Mouse (Mus musculus) hindbrain, embryonic 13.5 days (tissue): Measurements from ENCODE around the gene Arid3a. TPM values are rescaled to one million over a fixed set of nuclear protein-coding genes. Genes with fewer than 3 reads are reported as not detected.
A peak's percentile ranks its signal among the peaks of the same experiment; 100 is the strongest.
"Not testable (repeated sequence)": the region's sequence is repeated elsewhere in the genome, so short reads cannot be mapped to it uniquely, and the experiment has no call there.

Source experiments
- ATAC-seq: fragments of 200-750 bp; cut with Nextera tagmentation; 2 replicates; pipeline ENCODE4 v1.8.0; 2017; ENCODE audit warnings: moderate TSS enrichment; ENCODE audit not compliant: low FRiP score
- H3K27ac ChIP-seq: fragments of 300-500 bp; sonication (generic); 2 replicates; pipeline ENCODE4 v1.5.1; 2015; ENCODE audit warnings: inconsistent platforms, mild to moderate bottlenecking, moderate library complexity
- H3K27me3 ChIP-seq: fragments of 300-500 bp; sonication (generic); 2 replicates; pipeline ENCODE4 v1.6.1; 2015; ENCODE audit warnings: mild to moderate bottlenecking, inconsistent platforms
- H3K36me3 ChIP-seq: fragments of 300-500 bp; sonication (generic); 2 replicates; pipeline ENCODE4 v1.6.1; 2015; ENCODE audit warnings: mild to moderate bottlenecking, inconsistent platforms
- H3K4me1 ChIP-seq: fragments of 300-500 bp; sonication (generic); replicated peaks from 2 replicates; pipeline ENCODE4 v1.6.1; 2015; ENCODE audit warnings: inconsistent platforms
- H3K4me2 ChIP-seq: fragments of 300-500 bp; sonication (generic); 2 replicates; pipeline ENCODE4 v1.6.1; 2015; ENCODE audit warnings: inconsistent platforms, mild to moderate bottlenecking, moderate library complexity
- H3K4me3 ChIP-seq: fragments of 300-500 bp; sonication (generic); 2 replicates; pipeline ENCODE4 v1.5.1; 2015; ENCODE audit warnings: mild to moderate bottlenecking, inconsistent platforms
- H3K9ac ChIP-seq: fragments of 300-500 bp; sonication (generic); 2 replicates; pipeline ENCODE4 v1.6.1; 2015; ENCODE audit warnings: mild to moderate bottlenecking, inconsistent platforms
- H3K9me3 ChIP-seq: fragments of 300-500 bp; sonication (generic); 2 replicates; pipeline ENCODE4 v1.6.1; 2016; ENCODE audit warnings: inconsistent platforms
- WGBS: fragments of 180-500 bp; shearing (Covaris S2); methylation state at CpG from one replicate; pipeline ENCODE4 v1.1.7; 2015; 5-methylcytosine and 5-hydroxymethylcytosine counted together
- polyA plus RNA-seq: library from polyadenylated mRNA; unstranded; fragments of >200 nt; fragmentation: Nextera tagmentation; extraction: Ambion mirVana; gene quantifications from 2 replicates; pipeline ENCODE4 v1.2.1, GENCODE M21; 2015

Arid3a gene
- polyA plus RNA-seq = 3.5 and 4.0 TPM in 2 replicates

GRCm38 (mm10) chr10:79926491-79927323 is at the start of gene Arid3a:
Gene Arid3a, plus strand, starts transcription at chr10:79927043.
- peak within 1 kb of the TSS; percentile 94 for H3K27ac ChIP-seq
- H3K36me3 ChIP-seq = peaks cover 9% of the 10 kb centered on the region
- H3K4me2 ChIP-seq = peak within 1 kb of the TSS; percentile 89
- peak; percentile 73 for ATAC-seq
- peak within 1 kb of the TSS; percentile 87 for H3K4me3 ChIP-seq
- peak within 1 kb of the TSS; percentile 95 for H3K9ac ChIP-seq
- WGBS = under 1% methylated on average over 63 of the region's 63 CpGs
- H3K9me3 ChIP-seq = no peaks in the 10 kb centered on the region
- peaks cover 48% of the 10 kb centered on the region for H3K4me1 ChIP-seq
- peaks cover 29% of the 10 kb centered on the region for H3K27me3 ChIP-seq

- Histone ChIP-seq H3K4me2 (no peak overlapping the region), H3K27ac (no peak overlapping the region), H3K4me3 (no peak overlapping the region), H3K27me3 (peaks cover 24% of the 10 kb centered on the region), H3K4me1 (peaks cover 27% of the 10 kb centered on the region), H3K9me3 (no peaks in the 10 kb centered on the region), H3K9ac (no peak overlapping the region), H3K36me3 (no peaks in the 10 kb centered on the region)
- ATAC-seq = no peak
- 50% methylated on average over 1 of the region's 1 CpGs for WGBS
Observed at GRCm38 (mm10) chr10:79877174-79877573, 49.7 kb upstream of the Arid3a start.

- Histone ChIP-seq H3K4me2 (no peak overlapping the region), H3K4me1 (peaks cover 25% of the 10 kb centered on the region), H3K36me3 (no peaks in the 10 kb centered on the region), H3K9me3 (no peaks in the 10 kb centered on the region), H3K4me3 (no peak overlapping the region), H3K9ac (no peak overlapping the region), H3K27me3 (peaks cover 30% of the 10 kb centered on the region), H3K27ac (no peak overlapping the region)
- WGBS = 43% methylated on average over 12 of the region's 12 CpGs
- no peak for ATAC-seq
Observed at GRCm38 (mm10) chr10:79877757-79878156, 49.1 kb upstream of the Arid3a start.

GRCm38 (mm10) chr10:79879527-79879926 is 47.3 kb upstream of the Arid3a start:
- H3K4me1 ChIP-seq = peaks cover 26% of the 10 kb centered on the region
- no peak overlapping the region for H3K27ac ChIP-seq
- no peak overlapping the region for H3K4me2 ChIP-seq
- no peaks in the 10 kb centered on the region for H3K9me3 ChIP-seq
- ATAC-seq = no peak
- H3K9ac ChIP-seq = no peak overlapping the region
- 40% methylated on average over 3 of the region's 3 CpGs for WGBS
- no peaks in the 10 kb centered on the region for H3K36me3 ChIP-seq
- no peak overlapping the region for H3K4me3 ChIP-seq
- H3K27me3 ChIP-seq = peaks cover 45% of the 10 kb centered on the region

GRCm38 (mm10) chr10:79880721-79881120 is 46.1 kb upstream of the Arid3a start:
- Histone ChIP-seq H3K4me1 (peaks cover 16% of the 10 kb centered on the region), H3K4me2 (no peak overlapping the region), H3K27ac (no peak overlapping the region), H3K4me3 (no peak overlapping the region), H3K27me3 (peaks cover 45% of the 10 kb centered on the region), H3K9ac (no peak overlapping the region), H3K9me3 (no peaks in the 10 kb centered on the region), H3K36me3 (no peaks in the 10 kb centered on the region)
- 17% methylated on average over 9 of the region's 9 CpGs for WGBS
- no peak for ATAC-seq

GRCm38 (mm10) chr10:79881981-79882380 is 44.9 kb upstream of the Arid3a start:
- Histone ChIP-seq H3K27me3 (peaks cover 45% of the 10 kb centered on the region), H3K4me1 (peaks cover 16% of the 10 kb centered on the region), H3K9me3 (no peaks in the 10 kb centered on the region), H3K27ac (no peak overlapping the region), H3K9ac (peak overlapping the region; percentile 43), H3K36me3 (no peaks in the 10 kb centered on the region), H3K4me2 (peak overlapping the region; percentile 40), H3K4me3 (peak overlapping the region; percentile 7; the same call in 1 of the 2 replicates)
- no peak for ATAC-seq
- WGBS = 6% methylated on average over 22 of the region's 22 CpGs

GRCm38 (mm10) chr10:79883297-79884084 is 43.4 kb upstream of the Arid3a start:
- ATAC-seq = no peak
- 16% methylated on average over 22 of the region's 22 CpGs for WGBS
- no peak overlapping the region for H3K9ac ChIP-seq

GRCm38 (mm10) chr10:79884446-79884845 is 42.4 kb upstream of the Arid3a start:
- H3K36me3 ChIP-seq = no peaks in the 10 kb centered on the region
- H3K9ac ChIP-seq = no peak overlapping the region
- no peak overlapping the region for H3K4me3 ChIP-seq
- H3K4me1 ChIP-seq = peaks cover 16% of the 10 kb centered on the region
- peaks cover 50% of the 10 kb centered on the region for H3K27me3 ChIP-seq
- WGBS = 69% methylated on average over 4 of the region's 4 CpGs
- no peak overlapping the region for H3K4me2 ChIP-seq
- H3K9me3 ChIP-seq = no peaks in the 10 kb centered on the region
- H3K27ac ChIP-seq = no peak overlapping the region
- ATAC-seq = no peak

More at GRCm38 (mm10) chr10:79883297-79884084, 43.4 kb upstream of the Arid3a start:
- H3K9me3 ChIP-seq = no peaks in the 10 kb centered on the region
- H3K4me2 ChIP-seq = no peak overlapping the region
- H3K36me3 ChIP-seq = no peaks in the 10 kb centered on the region
- H3K27me3 ChIP-seq = peaks cover 50% of the 10 kb centered on the region
- H3K4me1 ChIP-seq = peaks cover 16% of the 10 kb centered on the region
- H3K4me3 ChIP-seq = no peak overlapping the region
- no peak overlapping the region for H3K27ac ChIP-seq

- not testable (repeated sequence) for H3K9ac ChIP-seq, H3K4me3 ChIP-seq, ATAC-seq, H3K4me2 ChIP-seq, H3K9me3 ChIP-seq, H3K27ac ChIP-seq, H3K36me3 ChIP-seq
- 86% methylated on average over 3 of the region's 3 CpGs for WGBS
- H3K27me3 ChIP-seq = peaks cover 47% of the 10 kb centered on the region
- peaks cover 16% of the 10 kb centered on the region for H3K4me1 ChIP-seq
Observed at GRCm38 (mm10) chr10:79884938-79885337, 41.9 kb upstream of the Arid3a start.

GRCm38 (mm10) chr10:79886054-79886453 is 40.8 kb upstream of the Arid3a start, which contains the start of gene Elane:
Gene Elane, plus strand, starts transcription at chr10:79886247.
- no peaks in the 10 kb centered on the region for H3K36me3 ChIP-seq
- H3K9ac ChIP-seq = no peak within 1 kb of the TSS
- no peak within 1 kb of the TSS for H3K4me2 ChIP-seq
- no peaks in the 10 kb centered on the region for H3K9me3 ChIP-seq
- no peak within 1 kb of the TSS for H3K4me3 ChIP-seq
- H3K27me3 ChIP-seq = peaks cover 44% of the 10 kb centered on the region
- no peak for ATAC-seq
- H3K4me1 ChIP-seq = peaks cover 16% of the 10 kb centered on the region
- H3K27ac ChIP-seq = no peak within 1 kb of the TSS
- WGBS = 83% methylated on average over 6 of the region's 6 CpGs

GRCm38 (mm10) chr10:79886611-79887010 is 40.2 kb upstream of the Arid3a start:
- Histone ChIP-seq H3K4me2 (no peak overlapping the region), H3K27me3 (peaks cover 45% of the 10 kb centered on the region), H3K4me1 (peaks cover 16% of the 10 kb centered on the region), H3K9me3 (no peaks in the 10 kb centered on the region), H3K4me3 (no peak overlapping the region), H3K36me3 (no peaks in the 10 kb centered on the region), H3K27ac (no peak overlapping the region), H3K9ac (no peak overlapping the region)
- no peak for ATAC-seq
- 77% methylated on average over 8 of the region's 8 CpGs for WGBS

- 79% methylated on average over 2 of the region's 2 CpGs for WGBS
Observed at GRCm38 (mm10) chr10:79889386-79889785, 37.5 kb upstream of the Arid3a start.

More at GRCm38 (mm10) chr10:79889386-79889785, 37.5 kb upstream of the Arid3a start:
- H3K9me3 ChIP-seq = no peaks in the 10 kb centered on the region
- peaks cover 18% of the 10 kb centered on the region for H3K27me3 ChIP-seq
- no peak overlapping the region for H3K4me2 ChIP-seq
- H3K27ac ChIP-seq = no peak overlapping the region
- no peak overlapping the region for H3K9ac ChIP-seq
- no peaks in the 10 kb centered on the region for H3K4me1 ChIP-seq
- no peak for ATAC-seq
- H3K36me3 ChIP-seq = peaks cover 8% of the 10 kb centered on the region
- no peak overlapping the region for H3K4me3 ChIP-seq
